Comparison of ENCODE assay signal across 25 mouse cellular contexts in genomic region chr5:147456491-147456890, GRCm38 (mm10). TPM values are rescaled to one million over a fixed set of nuclear protein-coding genes. Genes with fewer than 3 reads are reported as not detected.
DNase-seq lines count a peak whose midpoint lies in the region; ATAC-seq and TF ChIP-seq lines count a peak whose summit lies in the region.
"Had no signal": no experiment of that assay in that cellular context is flagged by ENCODE, and none has a peak within 500 bp of the region (broad histone marks: within the 10 kb centered on the region; RNA-seq: fewer than 3 reads in every experiment).

No protein-coding gene starts in this region.

- no peak overlapping the region for H3K4me2 ChIP-seq in kidney, embryonic 15.5 days
- H3K4me2 ChIP-seq in hindbrain, embryonic 11.5 days (replicated peaks; ENCODE audit: low read depth, low read length): no peak overlapping the region
- H3K4me2 ChIP-seq: heart, embryonic 12.5 days; hindbrain, embryonic 14.5 days; liver, embryonic 11.5 days; midbrain, embryonic 11.5 days; neural tube, embryonic 13.5 days; stomach, embryonic 15.5 days had no signal

- H3K4me3 ChIP-seq in liver, adult 2 months (ENCODE audit: insufficient read depth, low read depth, low read length): no peak overlapping the region
- no peak overlapping the region for H3K4me3 ChIP-seq in kidney, embryonic 15.5 days (replicated peaks)
- H3K4me3 ChIP-seq in hindbrain, embryonic 11.5 days (ENCODE audit: low read depth, low read length): no peak overlapping the region
- H3K4me3 ChIP-seq: erythroblast, embryonic 14.5 days; gastrocnemius, adult 2 months; heart, adult 2 months; heart, embryonic 12.5 days; neural tube, embryonic 13.5 days; stomach, embryonic 15.5 days had no signal

- H3K27ac ChIP-seq in liver, adult 2 months (replicated peaks; ENCODE audit: insufficient read depth, low read depth, low read length): no peak overlapping the region
- H3K27ac ChIP-seq in kidney, embryonic 15.5 days: 0 out of 2 replicates have a peak overlapping the region, but pooled peaks have one; percentile 41
- H3K27ac ChIP-seq in hindbrain, embryonic 11.5 days (ENCODE audit: low read depth, low read length): no peak overlapping the region
- H3K27ac ChIP-seq: gastrocnemius, adult 2 months; heart, adult 2 months; hindbrain, embryonic 14.5 days; neural tube, embryonic 13.5 days; stomach, embryonic 15.5 days had no signal

- H3K9me3 ChIP-seq in kidney, embryonic 15.5 days (replicated peaks): no peaks in the 10 kb centered on the region
- no peaks in the 10 kb centered on the region for H3K9me3 ChIP-seq in hindbrain, embryonic 11.5 days (ENCODE audit: control insufficient read depth, low read length)
- H3K9me3 ChIP-seq: G1E; heart, embryonic 12.5 days; neural tube, embryonic 13.5 days; stomach, embryonic 15.5 days had no signal

- H3K36me3 ChIP-seq in liver, adult 2 months (ENCODE audit: control insufficient read depth, insufficient read depth, low read length): peaks cover 8% of the 10 kb centered on the region; the same call in 1 of the 2 replicates
- H3K36me3 ChIP-seq in kidney, embryonic 15.5 days: peaks cover 34% of the 10 kb centered on the region
- no peaks in the 10 kb centered on the region for H3K36me3 ChIP-seq in hindbrain, embryonic 11.5 days (ENCODE audit: control insufficient read depth, insufficient read depth, low read length)

- POLR2A ChIA-PET in Patski (lab: Charles Lee): interaction anchor here (1.4 kb wide), 1 partner anchor 20 kb away, joined by 5 read pairs; no protein-coding TSS in a partner anchor

- H3K4me1 ChIP-seq in liver, adult 2 months (ENCODE audit: control insufficient read depth, insufficient read depth, low read length): peaks cover 4% of the 10 kb centered on the region; the same call in 1 of the 2 replicates
- H3K4me1 ChIP-seq in kidney, embryonic 15.5 days: peaks cover 5% of the 10 kb centered on the region; the same call in 1 of the 2 replicates
- no peaks in the 10 kb centered on the region for H3K4me1 ChIP-seq in hindbrain, embryonic 11.5 days (replicated peaks; ENCODE audit: control insufficient read depth, insufficient read depth, low read length)
- H3K4me1 ChIP-seq: neural tube, embryonic 13.5 days had no signal

- H3K79me2 ChIP-seq in liver, adult 2 months (ENCODE audit: control insufficient read depth, insufficient read depth, low read length): peaks cover 15% of the 10 kb centered on the region

- peak; percentile 49 for DNase-seq in liver, adult 2 months (ENCODE audit: extremely low read depth, low read depth, low spot score)
- no peak for DNase-seq in liver
- peak; percentile 59 for DNase-seq in Patski (ENCODE audit: low read depth, low spot score)
- DNase-seq in kidney, postnatal 25 days: peak; percentile 73 to 81
- no peak for DNase-seq in right cerebral cortex, postnatal 14 days
- no peak for DNase-seq in right cerebral cortex, postnatal 10 days (ENCODE audit: low spot score in 2 of 2)
- no peak for DNase-seq in hindbrain, embryonic 11.5 days (ENCODE audit: low spot score)
- DNase-seq: adrenal gland, postnatal 25 days; cerebellum, adult 11-12 months; cerebellum, postnatal 10 days; gastrocnemius, adult 2 months; gastrocnemius, postnatal 36 days; heart, adult 2 months; heart, postnatal 4 days had no signal

- TF ChIP-seq POLR2A in liver, adult 2 months (IDR thresholded peaks at IDR 0.05; ENCODE audit: extremely low read depth, insufficient read depth, low read length): no peak

- H3K9ac ChIP-seq in liver, adult 2 months (ENCODE audit: low read depth, low read length): no peak overlapping the region
- no peak overlapping the region for H3K9ac ChIP-seq in kidney, embryonic 15.5 days
- H3K9ac ChIP-seq in hindbrain, embryonic 11.5 days (ENCODE audit: low read depth, low read length): no peak overlapping the region
- H3K9ac ChIP-seq: heart, embryonic 12.5 days; hindbrain, embryonic 14.5 days; neural tube, embryonic 13.5 days; stomach, embryonic 15.5 days had no signal

- TF ChIP-seq CTCF in liver, adult 2 months (IDR thresholded peaks at IDR 0.05; ENCODE audit: low read depth, low read length): no peak
- TF ChIP-seq CTCF in Patski (IDR thresholded peaks at IDR 0.05): no peak

- CTCF ChIA-PET in Patski (lab: Charles Lee): interaction anchor here (0.9 to 2.5 kb wide), 8 partner anchors 8 to 391 kb away, joined by 3 to 6 read pairs (median 3); no protein-coding TSS in a partner anchor

- H3K27me3 ChIP-seq in liver, adult 2 months (ENCODE audit: control insufficient read depth, insufficient read depth, low read length): no peaks in the 10 kb centered on the region
- no peaks in the 10 kb centered on the region for H3K27me3 ChIP-seq in Patski
- H3K27me3 ChIP-seq in kidney, embryonic 15.5 days: no peaks in the 10 kb centered on the region
- H3K27me3 ChIP-seq in hindbrain, embryonic 11.5 days (ENCODE audit: control insufficient read depth, insufficient read depth, low read length): no peaks in the 10 kb centered on the region
- H3K27me3 ChIP-seq: heart, embryonic 12.5 days; neural tube, embryonic 13.5 days; stomach, embryonic 15.5 days had no signal

- in situ Hi-C loops in Patski (cut with MboI; ENCODE audit: low pct_unique_long_range_greater_than_20kb): no loop called here

- 70% methylated on average over 4 of the region's 4 CpGs for WGBS in liver, adult 2 months
- 72% methylated on average over 4 of the region's 4 CpGs for WGBS in kidney, embryonic 15.5 days
- 93% methylated on average over 4 of the region's 4 CpGs for WGBS in hindbrain, embryonic 11.5 days

- ATAC-seq in Patski: no peak
- ATAC-seq in kidney, embryonic 15.5 days (replicated peaks; ENCODE audit: low FRiP score): 0 out of 2 replicates have a peak, but pooled peaks have one; percentile 46
- no peak for ATAC-seq in hindbrain, embryonic 11.5 days (ENCODE audit: low FRiP score)
- ATAC-seq: forebrain, embryonic 16.5 days; lung, postnatal 0 days had no signal

RNA-seq across cellular contexts. Expression of gene Pan3, which starts 26.5 kb away (rescaled TPM):
- 42.7 and 47.1 TPM in 2 replicates for total RNA-seq in liver, adult 2 months (2014; rRNA removed)
- polyA plus RNA-seq in liver, adult 2 months (2012; rRNA removed): 6.9 and 11.6 TPM in 2 replicates
- polyA plus RNA-seq in Patski (2021): 62.2 TPM
- 73.7 and 77.6 TPM in 2 replicates for polyA plus RNA-seq in kidney, embryonic 15.5 days (2015; fragmentation: Nextera tagmentation; extraction: Ambion mirVana)
- 43.6 and 63.8 TPM in 2 replicates for polyA plus RNA-seq in hindbrain, embryonic 11.5 days (2014; fragmentation: Nextera tagmentation; extraction: Ambion mirVana)

RNA-seq across cellular contexts. Expression of gene Flt3, which starts 56.2 kb away (rescaled TPM):
- 0.18 and 0.27 TPM in 2 replicates for total RNA-seq in liver, adult 2 months (2014; rRNA removed)
- 0.14 and 0.16 TPM in 2 replicates for polyA plus RNA-seq in liver, adult 2 months (2012; rRNA removed)
- 0.30 TPM for polyA plus RNA-seq in Patski (2021)
- polyA plus RNA-seq in kidney, embryonic 15.5 days (2015; fragmentation: Nextera tagmentation; extraction: Ambion mirVana): 0.05 and 0.18 TPM in 2 replicates
- 0.14 and 0.15 TPM in 2 replicates for polyA plus RNA-seq in hindbrain, embryonic 11.5 days (2014; fragmentation: Nextera tagmentation; extraction: Ambion mirVana)
- total RNA-seq: adrenal gland, postnatal 25 days; gastrocnemius, adult 2 months; heart, postnatal 4 days had no signal
- polyA plus RNA-seq: G1E had no signal

Comparison
In these comparisons a context has a peak if more than half of its experiments do, and no peak if none do; other contexts are left out.
1. DNase-seq: peak in liver, adult 2 months (single experiment), Patski (single experiment) and kidney, postnatal 25 days (2 of 2); none in liver (single experiment), right cerebral cortex, postnatal 14 days (single experiment), right cerebral cortex, postnatal 10 days (0 of 2) and hindbrain, embryonic 11.5 days (single experiment).